Comparison of ENCODE assay signal across 18 mouse cellular contexts in the genomic region with DNA sequence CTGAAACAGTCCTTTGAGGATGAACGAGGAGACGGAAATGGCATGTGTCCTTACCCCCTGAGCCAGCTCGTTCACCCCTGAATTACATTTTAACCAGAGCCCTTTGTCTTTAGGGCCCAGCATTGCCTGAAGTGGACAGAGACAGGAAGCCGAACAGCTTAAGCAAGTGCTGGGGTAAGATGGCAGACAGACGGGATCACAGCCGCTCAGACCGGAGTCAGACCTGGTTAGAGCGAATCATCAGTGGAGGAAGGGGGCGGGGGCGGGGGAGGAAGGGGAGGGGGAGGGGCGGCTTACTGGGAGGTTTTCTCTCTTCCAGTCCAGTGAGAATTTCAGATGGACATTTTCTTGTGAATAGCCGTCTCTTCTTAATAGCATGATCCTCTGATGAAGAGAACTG.
DNase-seq lines count a peak whose midpoint lies in the region; ATAC-seq and TF ChIP-seq lines count a peak whose summit lies in the region.
"Had no signal": no experiment of that assay in that cellular context is flagged by ENCODE, and none has a peak within 500 bp of the region (broad histone marks: within the 10 kb centered on the region; RNA-seq: fewer than 3 reads in every experiment).

No protein-coding gene starts in this region.

- peak overlapping the region; percentile 30 for H3K4me2 ChIP-seq in hindbrain, embryonic 12.5 days (replicated peaks)
- no peak overlapping the region for H3K4me2 ChIP-seq in hindbrain, postnatal 0 days (ENCODE audit: low read depth, low read length)
- H3K4me2 ChIP-seq in midbrain, embryonic 11.5 days: no peak overlapping the region
- H3K4me2 ChIP-seq in midbrain, embryonic 16.5 days (ENCODE audit: low read length): no peak overlapping the region
- H3K4me2 ChIP-seq: stomach, embryonic 15.5 days had no signal

- no peaks in the 10 kb centered on the region for H3K36me3 ChIP-seq in hindbrain, embryonic 12.5 days
- no peaks in the 10 kb centered on the region for H3K36me3 ChIP-seq in hindbrain, postnatal 0 days (ENCODE audit: insufficient read depth, low read length)
- no peaks in the 10 kb centered on the region for H3K36me3 ChIP-seq in midbrain, embryonic 11.5 days (ENCODE audit: control insufficient read depth, insufficient read depth, low read length)
- H3K36me3 ChIP-seq in midbrain, embryonic 16.5 days (ENCODE audit: control insufficient read depth, insufficient read depth, low read length): no peaks in the 10 kb centered on the region
- no peaks in the 10 kb centered on the region for H3K36me3 ChIP-seq in embryonic facial prominence, embryonic 10.5 days (replicated peaks)
- H3K36me3 ChIP-seq: stomach, embryonic 15.5 days had no signal

- no peak overlapping the region for H3K27ac ChIP-seq in hindbrain, embryonic 12.5 days
- no peak overlapping the region for H3K27ac ChIP-seq in hindbrain, postnatal 0 days
- H3K27ac ChIP-seq in midbrain, embryonic 11.5 days (ENCODE audit: low read depth, low read length): no peak overlapping the region
- no peak overlapping the region for H3K27ac ChIP-seq in midbrain, embryonic 16.5 days (ENCODE audit: low read length)
- peak overlapping the region; percentile 70 for H3K27ac ChIP-seq in embryonic facial prominence, embryonic 10.5 days (replicated peaks)
- H3K27ac ChIP-seq: heart, adult 2 months; stomach, embryonic 15.5 days had no signal

- H3K4me3 ChIP-seq in hindbrain, embryonic 12.5 days: no peak overlapping the region
- H3K4me3 ChIP-seq in hindbrain, postnatal 0 days (ENCODE audit: low read length): no peak overlapping the region
- H3K4me3 ChIP-seq in midbrain, embryonic 11.5 days (ENCODE audit: low read depth, low read length): no peak overlapping the region
- H3K4me3 ChIP-seq in midbrain, embryonic 16.5 days (ENCODE audit: low read depth, low read length): no peak overlapping the region
- H3K4me3 ChIP-seq in embryonic facial prominence, embryonic 10.5 days: 0 out of 2 replicates have a peak overlapping the region, but pooled peaks have one; percentile 21
- H3K4me3 ChIP-seq: heart, adult 2 months; myocyte; stomach, embryonic 15.5 days had no signal

- no peak for ATAC-seq in hindbrain, embryonic 12.5 days (ENCODE audit: low FRiP score)
- ATAC-seq in hindbrain, postnatal 0 days: no peak
- ATAC-seq in midbrain, embryonic 11.5 days (ENCODE audit: low FRiP score): 0 out of 2 replicates have a peak, but pooled peaks have one; percentile 42
- no peak for ATAC-seq in midbrain, embryonic 16.5 days
- ATAC-seq: activated CD4-positive, CD25-positive, alpha-beta regulatory T cell, adult 4 months; forebrain, embryonic 16.5 days; Patski had no signal

- H3K27me3 ChIP-seq in hindbrain, embryonic 12.5 days: no peaks in the 10 kb centered on the region
- H3K27me3 ChIP-seq in hindbrain, postnatal 0 days (ENCODE audit: insufficient read depth, low read length): no peaks in the 10 kb centered on the region
- no peaks in the 10 kb centered on the region; the same call in 1 of the 2 replicates for H3K27me3 ChIP-seq in midbrain, embryonic 11.5 days (ENCODE audit: control insufficient read depth, insufficient read depth, low read length)
- no peaks in the 10 kb centered on the region for H3K27me3 ChIP-seq in midbrain, embryonic 16.5 days (ENCODE audit: control insufficient read depth, insufficient read depth, low read depth, low read length)
- no peaks in the 10 kb centered on the region for H3K27me3 ChIP-seq in embryonic facial prominence, embryonic 10.5 days (replicated peaks; ENCODE audit: low read depth, poor library complexity, severe bottlenecking)
- H3K27me3 ChIP-seq: Patski; stomach, embryonic 15.5 days had no signal

- H3K9me3 ChIP-seq in hindbrain, embryonic 12.5 days (replicated peaks): no peaks in the 10 kb centered on the region
- no peaks in the 10 kb centered on the region for H3K9me3 ChIP-seq in hindbrain, postnatal 0 days (ENCODE audit: low read length)
- no peaks in the 10 kb centered on the region for H3K9me3 ChIP-seq in midbrain, embryonic 11.5 days (ENCODE audit: control insufficient read depth, low read length)
- H3K9me3 ChIP-seq in midbrain, embryonic 16.5 days (replicated peaks; ENCODE audit: control insufficient read depth, low read length, poor library complexity, severe bottlenecking): no peaks in the 10 kb centered on the region
- H3K9me3 ChIP-seq in embryonic facial prominence, embryonic 10.5 days: no peaks in the 10 kb centered on the region
- H3K9me3 ChIP-seq: stomach, embryonic 15.5 days had no signal

- peaks cover 8% of the 10 kb centered on the region; the same call in 1 of the 2 replicates for H3K4me1 ChIP-seq in hindbrain, embryonic 12.5 days
- peaks cover 12% of the 10 kb centered on the region for H3K4me1 ChIP-seq in hindbrain, postnatal 0 days (ENCODE audit: insufficient read depth, low read length)
- H3K4me1 ChIP-seq in midbrain, embryonic 11.5 days (ENCODE audit: control insufficient read depth, insufficient read depth, low read length): no peaks in the 10 kb centered on the region
- no peaks in the 10 kb centered on the region for H3K4me1 ChIP-seq in midbrain, embryonic 16.5 days (ENCODE audit: control insufficient read depth, insufficient read depth, low read length)
- H3K4me1 ChIP-seq in embryonic facial prominence, embryonic 10.5 days: peaks cover 29% of the 10 kb centered on the region

- no peak for TF ChIP-seq CTCF in hindbrain, postnatal 0 days (IDR thresholded peaks at IDR 0.05; ENCODE audit: low read depth)

- no peak for DNase-seq in hindbrain, postnatal 0 days (ENCODE audit: low spot score)
- DNase-seq in midbrain, embryonic 11.5 days (ENCODE audit: low spot score, missing footprints): no peak
- DNase-seq in embryonic facial prominence, embryonic 10.5 days (ENCODE audit: low spot score): peak; percentile 64
- peak; percentile 24 for DNase-seq in yolk sac, embryonic 10.5 days (ENCODE audit: low spot score)
- no peak for DNase-seq in frontal cortex, adult 2 months (ENCODE audit: extremely low spot score in 1 of 2, low spot score in 1 of 2)
- DNase-seq: adrenal gland, postnatal 25 days; cerebellum, adult 18-20 months; heart, adult 2 months; kidney, postnatal 14 days; right cerebral cortex, postnatal 14 days; thymus, adult 2 months had no signal

- H3K9ac ChIP-seq in hindbrain, embryonic 12.5 days: no peak overlapping the region
- H3K9ac ChIP-seq in hindbrain, postnatal 0 days (replicated peaks; ENCODE audit: low read length): no peak overlapping the region
- no peak overlapping the region for H3K9ac ChIP-seq in midbrain, embryonic 11.5 days (ENCODE audit: low read length)
- no peak overlapping the region for H3K9ac ChIP-seq in midbrain, embryonic 16.5 days (ENCODE audit: low read depth, low read length)
- H3K9ac ChIP-seq: stomach, embryonic 15.5 days had no signal

- WGBS in hindbrain, embryonic 12.5 days: 33% methylated on average over 9 of the region's 12 CpGs
- 37% methylated on average over 12 of the region's 12 CpGs for WGBS in hindbrain, postnatal 0 days
- WGBS in midbrain, embryonic 11.5 days: 39% methylated on average over 10 of the region's 12 CpGs
- 37% methylated on average over 10 of the region's 12 CpGs for WGBS in midbrain, embryonic 16.5 days
- 35% methylated on average over 12 of the region's 12 CpGs for WGBS in embryonic facial prominence, embryonic 10.5 days

Comparison
In these comparisons a context has a peak if more than half of its experiments do, and no peak if none do; other contexts are left out.
1. DNase-seq: peak in embryonic facial prominence, embryonic 10.5 days (single experiment) and yolk sac, embryonic 10.5 days (single experiment); none in hindbrain, postnatal 0 days (single experiment), midbrain, embryonic 11.5 days (single experiment) and frontal cortex, adult 2 months (0 of 2).